Mouse (Mus musculus) midbrain, embryonic 14.5 days (tissue): Measurements from ENCODE around the gene Fam189b. TPM values are rescaled to one million over a fixed set of nuclear protein-coding genes. Genes with fewer than 3 reads are reported as not detected.

ENCODE experiments used
- ATAC-seq: fragments of 200-750 bp; cut with Nextera tagmentation; 2 replicates; pipeline ENCODE4 v1.8.0; 2017; ENCODE audit warnings: moderate number of reproducible peaks, moderate library complexity; ENCODE audit not compliant: low FRiP score, low TSS enrichment
- DNase-seq: peaks from one replicate; pipeline ENCODE4 v3.0.0-alpha.2; 2015
- H3K27ac ChIP-seq: fragments of 300-500 bp; sonication (generic); replicated peaks from 2 replicates; pipeline ENCODE4 v1.5.1; 2014; ENCODE audit warnings: mild to moderate bottlenecking, low read depth, low read length, moderate library complexity
- H3K27me3 ChIP-seq: fragments of 300-500 bp; sonication (generic); 2 replicates; pipeline ENCODE4 v1.6.1; 2014; ENCODE audit warnings: low read length, control low read depth, mixed read lengths; ENCODE audit not compliant: control insufficient read depth, insufficient read depth
- H3K36me3 ChIP-seq: fragments of 300-500 bp; sonication (generic); 2 replicates; pipeline ENCODE4 v1.6.1; 2014; ENCODE audit warnings: low read length, control low read depth; ENCODE audit not compliant: control insufficient read depth, insufficient read depth
- H3K4me1 ChIP-seq: fragments of 300-500 bp; sonication (generic); 2 replicates; pipeline ENCODE4 v1.6.1; 2014; ENCODE audit warnings: mild to moderate bottlenecking, antibody characterized with exemption, low read length, control low read depth; ENCODE audit not compliant: control insufficient read depth, insufficient read depth
- H3K4me2 ChIP-seq: fragments of 300-500 bp; sonication (generic); 2 replicates; pipeline ENCODE4 v1.6.1; 2014; ENCODE audit warnings: mild to moderate bottlenecking, low read length, moderate library complexity
- H3K4me3 ChIP-seq: fragments of 300-500 bp; sonication (generic); replicated peaks from 2 replicates; pipeline ENCODE4 v1.5.1; 2014; ENCODE audit warnings: low read depth, low read length
- H3K9ac ChIP-seq: fragments of 300-500 bp; sonication (generic); replicated peaks from 2 replicates; pipeline ENCODE4 v1.6.1; 2014; ENCODE audit warnings: mild to moderate bottlenecking, low read length, moderate library complexity
- H3K9me3 ChIP-seq: fragments of 300-500 bp; sonication (generic); 2 replicates; pipeline ENCODE4 v1.6.1; 2016; ENCODE audit warnings: low read length, control low read depth, mixed read lengths; ENCODE audit not compliant: control insufficient read depth
- WGBS: fragments of 180-500 bp; shearing (Covaris S2); extraction: QIAGEN DNeasy Blood & Tissue Kit; methylation state at CpG from one replicate; pipeline ENCODE4 v1.1.7; 2014; 5-methylcytosine and 5-hydroxymethylcytosine counted together
- polyA plus RNA-seq: library from polyadenylated mRNA; unstranded; fragments of >200 nt; fragmentation: Nextera tagmentation; extraction: Ambion mirVana; gene quantifications from 2 replicates; pipeline ENCODE4 v1.2.1, GENCODE M21; 2014

The Fam189b gene
- polyA plus RNA-seq, 1 experiment from 2014 or later: 25.3 TPM

DNA sequence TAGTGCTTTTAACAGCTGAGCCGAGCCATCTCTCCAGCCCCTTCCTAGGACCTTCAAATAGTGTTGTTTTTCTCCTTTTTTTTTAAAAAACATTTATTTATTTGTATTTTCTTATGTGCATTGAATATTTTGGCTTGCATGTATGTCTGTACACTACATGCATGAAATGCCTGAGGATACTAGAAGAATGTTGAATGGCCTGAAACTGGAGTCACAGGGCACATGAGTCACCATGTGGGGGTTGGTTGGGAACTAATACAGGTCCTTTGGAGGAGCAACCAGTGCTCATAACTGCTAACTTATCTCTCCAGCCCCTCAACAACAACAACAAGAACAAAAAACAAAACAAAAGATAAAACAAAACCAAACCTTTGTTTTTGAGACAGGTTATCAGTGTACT lies 19.8 kb upstream of the Fam189b start:
- 95% methylated on average over 1 of the region's 1 CpGs for WGBS
- no peaks in the 10 kb centered on the region for H3K9me3 ChIP-seq
- no peak overlapping the region for H3K27ac ChIP-seq
- peaks cover 17% of the 10 kb centered on the region for H3K36me3 ChIP-seq
- H3K4me1 ChIP-seq: peaks cover 23% of the 10 kb centered on the region
- no peaks in the 10 kb centered on the region for H3K27me3 ChIP-seq
- H3K4me3 ChIP-seq: no peak overlapping the region
- H3K9ac ChIP-seq: no peak overlapping the region
- ATAC-seq: no peak
- DNase-seq: no peak
- H3K4me2 ChIP-seq: no peak overlapping the region

DNA sequence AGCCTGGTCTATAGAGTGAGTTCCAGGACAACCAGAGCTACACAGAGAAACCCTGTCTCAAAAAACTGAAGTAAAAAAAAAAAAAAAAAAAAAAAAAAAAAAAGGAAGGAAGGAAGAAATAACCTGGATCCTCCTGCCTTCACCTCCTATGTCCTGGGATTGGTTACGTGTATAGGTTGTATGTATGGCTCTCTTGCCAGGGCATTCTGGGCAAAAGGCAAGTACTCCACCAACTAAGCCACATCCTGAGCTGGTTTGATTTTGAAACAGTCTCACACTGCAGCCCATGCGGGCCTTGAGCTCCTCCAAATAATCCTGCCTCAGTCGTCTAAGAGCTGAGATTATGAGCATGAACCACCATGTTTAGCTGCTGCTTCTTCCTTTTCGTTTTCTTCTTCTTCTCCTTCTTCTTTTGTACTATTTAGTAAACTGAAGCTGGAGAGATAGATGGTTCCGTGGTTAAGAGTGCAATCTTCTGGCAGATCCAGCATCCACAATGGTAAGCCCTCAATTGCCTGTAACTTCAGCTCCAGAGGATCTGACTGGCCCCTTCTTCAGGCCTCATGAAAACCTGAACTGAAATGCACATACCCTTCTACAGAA lies 19.2 kb upstream of the Fam189b start:
- DNase-seq: no peak
- Histone ChIP-seq H3K4me2 (peak overlapping the region; percentile 82), H3K36me3 (peaks cover 23% of the 10 kb centered on the region), H3K9me3 (no peaks in the 10 kb centered on the region), H3K4me1 (peaks cover 17% of the 10 kb centered on the region), H3K27ac (peak overlapping the region; percentile 92; the same call in 1 of the 2 replicates), H3K9ac (peak overlapping the region; percentile 92; the same call in 1 of the 2 replicates), H3K27me3 (no peaks in the 10 kb centered on the region), H3K4me3 (peak overlapping the region; percentile 82)
- WGBS: 77% methylated on average over 5 of the region's 5 CpGs
- ATAC-seq: no peak

DNA sequence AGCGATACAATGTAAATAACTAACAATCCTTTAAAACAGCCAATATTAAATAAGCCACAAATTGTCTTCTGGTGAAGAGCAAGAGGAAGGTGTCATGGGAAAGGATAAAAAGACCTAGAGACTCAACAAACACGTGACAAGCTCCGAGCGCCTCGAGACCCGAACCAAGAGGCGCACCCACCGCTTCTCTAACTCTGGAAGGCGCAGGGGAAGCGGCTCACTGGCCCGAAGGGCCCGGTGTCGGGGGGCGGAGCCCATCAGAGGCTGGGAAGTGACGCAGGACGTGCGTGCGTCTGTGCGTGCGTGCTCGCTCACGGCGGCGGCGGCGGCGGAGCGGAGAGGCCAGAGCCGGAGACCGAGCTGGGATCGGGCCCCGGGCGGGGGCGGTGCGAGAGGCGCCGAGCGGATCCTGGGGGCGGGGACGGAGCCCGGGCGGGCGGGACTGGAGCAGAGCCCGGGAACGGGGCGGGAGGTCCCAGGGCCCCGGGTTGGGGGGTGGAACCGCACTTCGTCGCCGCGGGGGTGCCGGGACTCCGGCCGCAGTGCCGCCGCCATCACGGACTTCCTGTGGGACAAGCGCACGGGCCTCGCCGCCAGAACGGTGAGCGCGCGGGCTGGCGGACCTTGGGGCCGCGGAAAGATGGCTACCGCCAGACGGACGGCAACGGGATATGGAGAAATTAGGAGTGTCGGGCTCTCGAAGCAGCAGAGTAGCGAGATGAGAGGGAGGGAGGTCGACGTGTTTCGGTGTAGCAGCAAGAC lies 18.3 kb upstream of the Fam189b start, which contains the start of gene Clk2:
Clk2 (plus strand) TSS at position 290 of the 762 bp plus-strand sequence.
- Histone ChIP-seq H3K27me3 (no peaks in the 10 kb centered on the region), H3K4me3 (peak within 1 kb of the TSS; percentile 82), H3K27ac (peak within 1 kb of the TSS; percentile 92), H3K36me3 (peaks cover 33% of the 10 kb centered on the region), H3K9me3 (no peaks in the 10 kb centered on the region), H3K4me2 (peak within 1 kb of the TSS; percentile 82), H3K9ac (peak within 1 kb of the TSS; percentile 92), H3K4me1 (peaks cover 12% of the 10 kb centered on the region)
- DNase-seq (peak; percentile 97), ATAC-seq (peak; percentile 93)
- under 1% methylated on average over 77 of the region's 79 CpGs for WGBS

DNA sequence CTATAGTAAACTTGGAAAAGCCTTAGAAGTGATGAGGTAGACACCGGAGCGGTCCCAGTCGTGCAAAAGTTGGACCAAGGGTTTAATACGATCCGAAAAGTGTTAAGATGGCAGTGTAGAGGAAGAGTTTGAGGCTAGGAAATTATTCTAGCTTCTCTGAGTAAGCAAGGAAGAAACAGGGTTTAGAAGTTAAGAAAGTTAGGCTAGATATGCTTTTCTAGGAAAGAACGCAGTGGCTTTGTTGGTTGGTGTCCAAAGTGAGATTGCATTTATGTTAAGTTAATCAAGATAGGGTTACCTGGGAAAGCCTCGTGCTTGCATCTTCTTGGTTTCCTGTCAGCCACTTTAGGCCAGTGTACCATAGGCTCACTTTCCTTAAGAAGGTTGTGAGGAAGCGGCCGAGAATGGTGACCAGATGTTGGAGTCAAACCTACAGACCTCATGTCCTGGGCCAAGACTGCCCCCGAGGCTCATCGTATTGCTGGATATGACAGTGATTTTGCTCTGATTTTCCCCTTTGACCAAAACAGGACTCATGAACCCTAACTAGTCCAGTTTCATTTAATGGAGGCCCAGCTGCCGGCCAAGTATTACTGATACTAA lies 17.6 kb upstream of the Fam189b start:
- Histone ChIP-seq H3K27ac (peak overlapping the region; percentile 92), H3K9me3 (no peaks in the 10 kb centered on the region), H3K4me3 (peak overlapping the region; percentile 82), H3K4me2 (peak overlapping the region; percentile 82), H3K9ac (peak overlapping the region; percentile 92), H3K27me3 (no peaks in the 10 kb centered on the region), H3K4me1 (peaks cover 12% of the 10 kb centered on the region), H3K36me3 (peaks cover 40% of the 10 kb centered on the region)
- 23% methylated on average over 12 of the region's 12 CpGs for WGBS
- ATAC-seq: no peak
- DNase-seq: no peak

DNA sequence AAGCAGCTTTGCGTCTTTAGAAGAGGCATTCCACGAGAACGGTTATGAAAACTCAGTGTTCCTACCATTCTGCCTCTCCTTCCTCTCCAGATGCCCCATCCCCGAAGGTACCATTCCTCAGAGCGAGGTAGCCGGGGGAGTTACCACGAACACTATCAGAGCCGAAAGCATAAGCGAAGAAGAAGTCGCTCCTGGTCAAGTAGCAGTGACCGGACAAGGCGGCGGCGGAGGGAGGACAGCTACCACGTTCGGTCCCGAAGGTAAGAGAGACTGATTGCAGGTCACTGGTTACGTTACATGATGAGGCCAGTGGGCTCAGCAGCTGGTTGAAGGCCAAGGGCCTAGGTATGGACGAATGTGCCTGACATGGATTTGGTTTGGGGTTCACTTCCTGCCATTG lies 16.0 kb upstream of the Fam189b start:
- WGBS: 96% methylated on average over 19 of the region's 19 CpGs
- Histone ChIP-seq H3K4me2 (no peak overlapping the region), H3K9me3 (no peaks in the 10 kb centered on the region), H3K4me3 (no peak overlapping the region), H3K27me3 (no peaks in the 10 kb centered on the region), H3K9ac (no peak overlapping the region), H3K36me3 (peaks cover 52% of the 10 kb centered on the region), H3K27ac (no peak overlapping the region), H3K4me1 (peaks cover 12% of the 10 kb centered on the region)
- no peak for DNase-seq
- no peak for ATAC-seq

DNA sequence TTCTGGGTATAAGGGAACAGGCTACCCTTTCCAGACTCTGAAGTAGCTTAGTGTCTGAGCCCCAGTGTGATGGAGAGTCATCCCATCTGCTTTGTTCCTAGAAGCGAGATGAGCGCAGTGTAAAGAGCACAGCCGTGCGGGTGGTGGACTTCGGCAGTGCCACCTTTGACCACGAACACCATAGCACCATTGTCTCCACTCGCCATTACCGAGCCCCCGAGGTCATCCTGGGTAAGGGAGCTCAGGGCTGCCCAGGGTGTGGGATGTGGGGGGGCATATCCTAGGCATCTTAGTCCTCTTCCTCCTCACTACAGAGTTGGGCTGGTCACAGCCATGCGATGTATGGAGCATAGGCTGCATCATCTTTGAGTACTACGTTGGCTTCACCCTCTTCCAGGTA lies 8.1 kb upstream of the Fam189b start:
- H3K4me2 ChIP-seq: no peak overlapping the region
- no peak overlapping the region for H3K27ac ChIP-seq
- H3K36me3 ChIP-seq: peaks cover 75% of the 10 kb centered on the region
- H3K27me3 ChIP-seq: no peaks in the 10 kb centered on the region
- 93% methylated on average over 11 of the region's 11 CpGs for WGBS
- DNase-seq: no peak
- no peak overlapping the region for H3K9ac ChIP-seq
- no peak for ATAC-seq
- H3K4me3 ChIP-seq: no peak overlapping the region
- peaks cover 10% of the 10 kb centered on the region for H3K4me1 ChIP-seq
- H3K9me3 ChIP-seq: no peaks in the 10 kb centered on the region

DNA sequence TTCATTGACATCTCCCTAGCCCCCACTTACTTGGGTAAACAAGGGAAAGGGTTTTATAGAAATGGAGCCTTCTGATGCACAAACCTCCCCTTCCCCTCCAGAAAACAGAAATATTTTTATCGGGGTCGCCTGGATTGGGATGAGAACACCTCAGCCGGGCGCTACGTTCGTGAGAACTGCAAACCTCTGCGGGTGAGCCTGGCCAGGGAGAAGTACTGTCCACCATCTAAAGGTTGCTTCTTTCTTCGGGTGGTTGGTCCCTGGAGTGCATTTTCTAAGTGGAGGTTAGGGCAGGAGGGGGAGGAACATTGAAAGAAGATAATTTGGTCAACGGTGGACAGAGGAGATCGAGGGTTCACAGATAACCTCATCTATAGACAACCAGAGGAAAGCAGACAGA lies 7.4 kb upstream of the Fam189b start:
- Histone ChIP-seq H3K9ac (no peak overlapping the region), H3K27me3 (no peaks in the 10 kb centered on the region), H3K4me3 (no peak overlapping the region), H3K4me1 (peaks cover 10% of the 10 kb centered on the region), H3K9me3 (no peaks in the 10 kb centered on the region), H3K36me3 (peaks cover 75% of the 10 kb centered on the region), H3K4me2 (no peak overlapping the region), H3K27ac (no peak overlapping the region)
- ATAC-seq (no peak), DNase-seq (no peak)
- 95% methylated on average over 10 of the region's 10 CpGs for WGBS

DNA sequence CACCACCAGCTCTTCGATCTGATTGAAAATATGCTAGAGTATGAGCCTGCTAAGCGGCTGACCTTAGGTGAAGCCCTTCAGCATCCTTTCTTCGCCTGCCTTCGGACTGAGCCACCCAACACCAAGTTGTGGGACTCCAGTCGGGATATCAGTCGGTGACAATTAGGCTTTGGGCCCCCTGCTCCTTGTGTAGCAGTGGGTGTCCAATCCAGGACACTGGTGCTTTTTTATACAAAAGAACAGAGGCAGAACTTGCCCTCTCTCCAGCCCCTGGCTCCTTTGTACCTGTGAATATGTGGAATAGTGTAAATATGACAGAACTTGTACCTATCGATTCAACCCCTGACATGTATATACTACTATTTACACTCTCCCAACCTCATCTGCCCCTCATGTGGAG lies 6.5 kb upstream of the Fam189b start:
- peaks cover 77% of the 10 kb centered on the region for H3K36me3 ChIP-seq
- no peak for ATAC-seq
- H3K27me3 ChIP-seq: no peaks in the 10 kb centered on the region
- DNase-seq: no peak
- no peak overlapping the region for H3K4me2 ChIP-seq
- peaks cover 10% of the 10 kb centered on the region for H3K4me1 ChIP-seq
- H3K4me3 ChIP-seq: no peak overlapping the region
- no peaks in the 10 kb centered on the region for H3K9me3 ChIP-seq
- no peak overlapping the region for H3K27ac ChIP-seq
- 86% methylated on average over 7 of the region's 7 CpGs for WGBS
- no peak overlapping the region for H3K9ac ChIP-seq
